Mouse (Mus musculus): ENCODE results near the gene Trf.

Gene Trf

DNA sequence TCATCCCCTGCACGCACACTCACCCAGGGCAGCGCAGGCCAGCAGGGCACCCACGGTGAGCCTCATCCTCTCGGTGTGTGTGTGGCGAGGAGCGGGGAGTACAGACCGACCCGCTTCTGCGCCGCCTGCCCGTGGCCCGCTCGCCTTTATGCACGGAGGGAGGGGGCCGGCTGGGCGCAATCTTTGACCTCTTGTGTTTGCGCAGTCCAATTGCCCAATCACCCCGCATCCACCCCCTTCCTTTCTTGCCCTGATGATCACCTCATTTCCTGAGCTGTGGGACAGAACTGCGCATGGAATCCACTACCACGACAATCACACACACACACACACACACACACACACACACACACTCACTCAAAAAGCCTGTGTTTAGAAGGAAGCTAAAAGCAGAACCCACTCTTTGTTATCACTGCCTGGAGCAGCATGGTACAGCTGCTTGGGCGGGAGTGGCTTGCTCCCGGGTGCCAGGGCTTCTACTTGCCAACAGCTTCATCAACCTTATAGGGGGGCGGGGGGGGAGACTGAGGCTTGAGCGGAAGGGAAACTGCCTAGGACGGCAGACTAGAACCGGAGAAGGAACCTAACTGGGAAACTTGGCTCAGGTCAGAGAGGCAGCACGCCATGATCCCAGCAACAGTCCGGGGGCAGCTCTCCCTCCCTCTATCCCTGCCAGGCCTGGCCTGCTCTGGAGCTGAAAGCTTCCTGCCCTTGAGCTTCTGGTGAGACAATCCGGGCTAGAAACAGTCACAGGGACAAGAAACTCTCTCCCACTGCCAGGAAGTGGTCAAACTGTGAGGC lies at the start of gene Trf, which contains the start of gene Gm20425:
Gene Trf, minus strand, starts transcription at position 294 of the 801 bp plus-strand sequence.
Gene Gm20425, minus strand, starts transcription at position 157 of the 801 bp plus-strand sequence.
- DNase-seq, result peak; percentile 71

DNA sequence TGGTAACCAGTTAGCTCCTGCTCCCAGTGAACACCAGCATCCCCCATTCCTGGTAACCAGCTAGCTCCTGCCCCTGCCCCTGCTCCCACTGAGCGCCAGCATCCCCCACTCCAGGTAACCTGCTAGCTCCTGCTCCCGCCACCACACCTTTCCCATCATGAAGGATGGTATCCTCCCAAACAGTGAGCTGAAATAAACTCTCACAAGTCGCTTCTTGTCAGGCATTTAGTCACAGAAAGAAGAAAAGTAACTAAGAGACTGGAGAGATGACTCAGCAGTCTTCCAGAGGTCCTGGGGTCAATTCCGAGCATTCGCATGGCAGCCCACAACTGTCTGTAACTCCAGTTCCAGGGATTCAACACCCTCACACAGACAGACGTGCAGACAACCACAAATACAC lies 46.6 kb upstream of the Trf start:
- DNase-seq, result no peak

GRCm38 (mm10) chr9:103275676-103276075 lies 45.4 kb upstream of the Trf start:
- no peak for DNase-seq

- no peak for DNase-seq
Observed at GRCm38 (mm10) chr9:103274819-103275218, 44.6 kb upstream of the Trf start.

GRCm38 (mm10) chr9:103271104-103271503 lies 40.9 kb upstream of the Trf start:
- no peak for DNase-seq

GRCm38 (mm10) chr9:103265778-103266177 lies 35.5 kb upstream of the Trf start:
- no peak for DNase-seq

DNA sequence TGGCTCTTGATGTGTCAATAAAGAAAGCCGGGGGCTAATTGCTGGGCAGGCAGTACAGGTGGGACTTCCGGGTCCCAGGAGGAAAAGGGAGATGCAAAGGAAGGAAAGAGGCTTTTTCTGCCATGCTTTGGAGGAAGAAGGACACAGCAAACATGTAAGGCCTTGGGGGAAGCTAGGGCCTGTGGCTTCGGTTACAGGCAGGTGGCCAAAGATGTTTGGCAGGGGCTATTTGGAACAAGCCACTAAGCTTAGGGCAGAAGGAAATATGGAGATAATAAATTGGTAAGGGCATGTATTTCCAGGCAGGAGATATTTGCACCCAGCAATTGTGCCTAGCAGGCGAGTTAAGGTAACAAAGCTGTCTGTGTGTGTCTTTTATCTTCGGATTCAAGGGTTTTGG lies 22.7 kb upstream of the Trf start:
- DNase-seq, result no peak

- DNase-seq, result no peak
Observed at GRCm38 (mm10) chr9:103248618-103249017, 18.4 kb upstream of the Trf start.

- DNase-seq, result no peak
Observed at GRCm38 (mm10) chr9:103246526-103247168, 16.4 kb upstream of the Trf start.

DNA sequence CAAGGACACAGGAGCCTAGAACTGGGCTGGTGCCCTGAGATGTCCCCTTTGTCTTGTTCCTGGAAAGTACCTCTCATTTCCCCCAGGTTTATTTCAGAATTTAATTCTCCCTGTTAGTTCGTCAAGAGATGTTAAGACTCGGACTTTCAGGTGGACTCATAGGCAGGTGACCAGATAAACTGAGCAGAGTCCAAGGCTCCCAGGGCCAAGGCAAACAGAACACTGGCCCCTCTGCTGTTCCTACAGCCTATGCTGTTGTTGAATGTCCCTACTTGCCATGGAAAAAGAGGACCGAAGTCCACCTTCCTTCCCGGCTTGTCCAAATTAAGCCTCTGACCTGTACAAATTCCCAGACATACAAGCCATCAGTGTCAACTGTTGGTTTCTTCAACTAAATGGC lies 13.4 kb upstream of the Trf start:
- no peak for DNase-seq

DNA sequence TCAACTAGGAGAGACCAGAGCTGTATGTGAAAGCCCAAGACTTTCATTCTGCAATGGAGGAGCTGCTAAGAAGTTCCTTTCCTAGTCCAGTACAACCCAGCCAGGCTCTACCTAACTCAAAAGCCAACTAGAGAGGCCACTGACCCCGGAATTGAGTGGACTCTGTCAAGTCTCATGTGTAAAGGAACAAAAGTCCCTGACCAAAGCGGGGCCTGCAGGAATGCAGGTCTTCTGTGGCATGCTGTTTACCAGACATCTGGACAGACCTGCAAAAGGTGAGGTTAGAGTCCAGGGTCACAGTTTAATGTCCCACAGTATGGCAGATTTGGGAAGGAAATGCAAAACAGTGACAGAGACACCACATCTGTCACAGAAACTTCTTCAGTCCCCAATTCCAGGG lies 11.0 kb upstream of the Trf start:
- DNase-seq, result no peak

- DNase-seq, result no peak
Observed at GRCm38 (mm10) chr9:103239471-103239870, 9.2 kb upstream of the Trf start.

- peak; percentile 25 for DNase-seq
Observed at GRCm38 (mm10) chr9:103234565-103235165, 4.4 kb upstream of the Trf start.

GRCm38 (mm10) chr9:103234059-103234458 lies 3.8 kb upstream of the Trf start:
- DNase-seq, result no peak

DNA sequence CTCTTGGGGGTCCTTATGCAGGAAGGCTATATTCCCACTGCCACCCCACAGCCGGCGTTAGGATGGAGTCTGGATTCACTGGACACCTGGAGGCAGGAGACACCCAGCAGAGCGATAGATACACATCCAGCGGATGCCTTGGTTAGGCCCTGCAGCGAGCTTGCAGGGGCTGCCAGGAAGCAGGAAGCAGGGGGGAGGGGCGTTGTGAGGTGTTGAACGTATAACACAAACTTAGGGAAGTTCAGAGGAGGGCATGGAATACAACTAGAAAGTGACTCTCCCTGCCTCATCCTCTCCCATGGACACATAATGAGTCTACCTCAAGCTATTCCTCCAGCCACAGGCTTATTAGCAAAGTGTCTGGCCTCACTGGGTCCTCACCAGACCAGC lies 2.8 kb upstream of the Trf start:
- DNase-seq, result peak; percentile 29

DNA sequence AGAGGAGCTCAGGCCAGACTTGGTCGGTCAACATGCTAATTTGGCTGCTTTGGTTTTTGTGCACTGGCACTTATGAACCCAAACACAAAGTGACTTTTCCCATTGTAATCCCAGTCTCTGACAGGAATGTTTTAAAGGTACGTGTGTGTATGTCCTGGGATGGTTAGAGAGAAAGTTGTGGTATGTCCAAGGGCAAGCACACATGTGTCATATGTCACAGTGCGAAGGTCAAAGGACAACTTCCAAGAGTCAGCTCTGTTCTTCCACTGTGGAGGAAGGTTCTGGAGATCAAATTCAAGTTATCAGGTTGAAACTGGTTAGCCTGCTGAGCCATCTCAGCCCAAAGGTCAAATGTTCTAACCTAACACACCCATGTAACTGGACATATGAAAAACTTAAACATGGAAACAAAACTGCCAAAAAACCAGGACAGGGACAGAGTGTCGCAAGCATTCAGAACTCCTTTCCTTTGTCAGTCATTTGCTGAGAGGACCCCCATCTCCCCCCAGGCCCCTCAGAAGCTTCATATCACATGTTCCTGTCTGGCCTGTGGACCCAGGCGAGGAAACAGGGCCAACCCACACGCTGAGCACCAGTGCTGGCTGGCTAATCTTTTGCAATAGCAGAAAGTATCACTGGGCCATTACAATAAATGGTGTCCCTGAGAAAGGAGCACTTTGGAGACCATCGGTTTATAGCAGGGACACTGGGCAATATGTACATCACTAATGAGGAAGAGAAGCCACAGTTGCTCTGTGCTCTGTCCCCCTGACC lies 2.2 kb upstream of the Trf start:
- DNase-seq, result no peak

DNA sequence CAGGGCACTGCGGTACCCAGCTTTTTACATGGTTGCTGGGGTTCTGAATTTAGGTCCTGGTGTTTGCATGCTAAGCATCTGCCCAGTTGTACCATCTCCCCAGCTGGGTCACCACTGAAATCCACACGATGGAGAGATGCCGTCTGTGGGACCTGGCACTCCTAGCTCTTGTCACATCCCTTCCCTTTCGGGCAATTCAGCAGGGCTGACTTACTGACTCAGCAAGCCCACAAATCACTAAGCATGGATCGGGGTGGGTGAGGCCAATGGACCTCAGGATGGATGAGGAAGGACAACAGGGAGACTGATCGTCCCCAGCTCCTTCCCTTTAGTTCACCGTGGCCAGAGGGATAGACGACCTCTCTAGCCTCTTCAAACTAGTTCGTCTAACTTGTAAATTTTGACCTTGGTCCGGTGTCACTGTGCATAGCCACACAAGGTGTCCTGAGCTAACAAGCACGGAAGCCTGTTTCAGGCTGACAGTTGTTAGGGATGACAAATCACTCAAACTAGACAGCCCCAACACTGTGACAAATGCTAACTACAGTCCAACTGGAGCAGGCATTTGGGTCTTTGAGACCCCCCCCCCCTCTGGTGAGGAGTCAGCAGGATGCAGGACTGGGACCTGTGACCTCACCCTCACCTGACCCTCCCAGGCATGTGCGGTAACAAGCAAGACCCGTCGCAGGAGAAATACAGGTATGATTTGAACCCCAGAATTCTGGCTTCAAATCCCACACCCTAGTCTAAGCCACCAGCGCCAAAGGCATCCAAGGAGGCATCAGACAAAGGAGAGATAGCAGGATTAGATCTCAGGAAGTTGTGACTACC lies 992 bp downstream of the Trf start:
- DNase-seq, result no peak

DNA sequence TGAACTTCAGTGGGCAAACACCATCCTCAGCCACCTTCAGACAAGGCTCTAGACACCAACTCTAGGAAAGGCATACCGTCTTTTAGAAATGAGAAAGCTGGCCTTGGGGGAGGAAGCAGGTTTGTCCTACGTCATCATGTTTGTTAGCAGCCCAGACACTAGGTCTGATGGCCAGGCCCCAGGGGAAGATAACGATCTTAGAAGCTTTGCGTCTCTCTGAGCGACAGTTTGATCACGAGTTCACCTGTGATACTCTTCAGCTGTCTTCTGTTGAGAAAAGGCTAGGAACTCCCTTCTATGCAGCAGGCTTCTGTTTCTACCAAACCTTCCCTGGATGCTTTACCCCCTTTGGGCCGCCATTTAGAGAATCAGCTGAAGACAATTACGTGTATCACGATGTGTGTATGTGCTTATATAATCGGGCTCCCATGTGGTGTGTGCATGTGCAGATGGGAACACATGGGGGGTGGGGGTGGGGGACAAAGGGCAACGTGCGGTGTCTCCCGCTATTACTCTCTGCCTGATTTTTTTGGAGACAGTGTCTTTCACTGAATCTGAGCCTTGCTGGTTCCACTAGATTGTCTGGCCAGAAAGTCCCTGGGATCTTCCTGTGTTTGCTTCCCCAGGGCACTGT lies 1.8 kb downstream of the Trf start:
- no peak for DNase-seq

DNA sequence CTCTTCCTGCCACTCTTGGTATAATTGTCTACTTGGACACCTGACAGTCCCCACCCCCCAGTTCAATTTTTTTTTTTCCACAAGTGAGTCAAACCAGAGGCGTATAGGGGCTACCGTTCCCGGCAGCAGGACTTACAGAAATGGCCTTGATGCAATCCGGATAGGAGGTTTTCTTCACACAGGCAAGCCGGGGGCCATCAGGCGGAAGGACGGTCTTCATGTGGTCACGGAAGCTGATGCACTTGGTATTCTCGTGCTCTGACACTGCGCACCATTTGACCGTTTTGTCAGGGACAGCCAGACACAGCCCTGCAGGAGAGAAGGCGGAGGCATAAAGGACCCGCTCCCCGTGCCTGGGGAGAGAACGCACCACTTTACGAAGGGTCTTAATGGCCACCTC lies 2.5 kb downstream of the Trf start:
- no peak for DNase-seq

DNA sequence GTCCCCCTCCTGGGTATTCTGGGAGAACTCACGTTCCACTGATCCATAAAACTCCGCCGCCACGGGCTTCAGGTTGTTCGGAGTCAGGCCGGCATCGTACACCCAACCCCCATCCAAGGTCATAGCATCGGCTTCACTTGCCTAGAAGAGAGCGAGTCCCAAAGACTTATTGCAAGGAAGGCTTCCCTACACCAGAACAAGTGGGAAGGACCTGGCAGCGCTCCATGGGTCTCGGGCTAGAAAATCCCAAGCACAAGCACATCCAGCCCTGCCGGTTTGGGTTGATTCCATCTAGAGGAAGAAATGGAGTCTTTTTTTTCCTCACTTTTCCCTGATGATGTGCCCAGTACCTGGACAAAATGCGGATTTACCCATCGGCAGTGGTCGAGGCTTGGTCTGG lies 3.4 kb downstream of the Trf start:
- DNase-seq, result peak; percentile 51

DNA sequence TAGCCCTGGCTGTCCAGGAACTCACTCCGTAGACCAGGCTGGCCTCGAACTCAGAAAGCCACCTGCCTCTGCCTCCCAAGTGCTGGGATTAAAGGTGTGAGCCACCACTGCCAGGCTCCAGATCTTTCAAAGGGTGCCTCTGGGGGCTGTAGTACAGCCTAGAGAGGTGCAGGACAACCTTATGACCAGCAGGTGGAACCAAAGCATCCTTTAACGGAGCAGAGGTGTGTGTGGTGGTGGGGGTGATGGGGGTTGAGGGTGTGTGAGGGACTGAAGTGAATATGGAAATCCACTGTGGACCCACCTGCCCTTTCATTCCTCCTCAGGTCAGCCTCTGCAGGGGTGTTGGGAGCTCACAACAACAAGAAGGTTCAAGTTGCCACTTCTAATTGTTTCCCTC lies 4.8 kb downstream of the Trf start:
- peak; percentile 40 for DNase-seq

- no peak for DNase-seq
Observed at GRCm38 (mm10) chr9:103224721-103225120, 5.5 kb downstream of the Trf start.
